Comparison of ENCODE assay signal across 30 mouse cellular contexts in genomic region chr7:110063731-110064130, GRCm38 (mm10). TPM values are rescaled to one million over a fixed set of nuclear protein-coding genes. Genes with fewer than 3 reads are reported as not detected.
DNase-seq lines count a peak whose midpoint lies in the region; ATAC-seq and TF ChIP-seq lines count a peak whose summit lies in the region.
"Had no signal": no experiment of that assay in that cellular context is flagged by ENCODE, and none has a peak within 500 bp of the region (broad histone marks: within the 10 kb centered on the region; RNA-seq: fewer than 3 reads in every experiment).

No protein-coding gene starts in this region.

- no peak overlapping the region for H3K4me3 ChIP-seq in liver, embryonic 14.5 days (ENCODE audit: insufficient read depth in 1 of 2, low read depth in 2 of 2, low read length in 2 of 2)
- no peak overlapping the region for H3K4me3 ChIP-seq in thymus, adult 2 months (ENCODE audit: control insufficient read depth, insufficient read depth, low read length)
- H3K4me3 ChIP-seq: embryonic facial prominence, embryonic 13.5 days; heart, embryonic 15.5 days; hindbrain, embryonic 13.5 days; lung, embryonic 15.5 days; neural tube, embryonic 15.5 days had no signal

- H3K27ac ChIP-seq in liver, embryonic 14.5 days: no peak overlapping the region
- H3K27ac ChIP-seq in thymus, adult 2 months (ENCODE audit: control insufficient read depth, insufficient read depth, low read length): no peak overlapping the region
- H3K27ac ChIP-seq: kidney, postnatal 0 days; lung, embryonic 15.5 days had no signal

- WGBS in liver, embryonic 14.5 days (ENCODE audit: insufficient replicate concordance): 78% methylated on average over 9 of the region's 9 CpGs
- 98% methylated on average over 9 of the region's 9 CpGs for WGBS in thymus, adult 2 months

- ATAC-seq in liver, embryonic 14.5 days (ENCODE audit: insufficient read depth): no peak
- ATAC-seq in frontal cortex, adult (ENCODE audit: low TSS enrichment): no peak
- ATAC-seq: activated CD4-positive, CD25-positive, alpha-beta regulatory T cell, adult 4 months; forebrain, embryonic 15.5 days; intestine, embryonic 16.5 days had no signal

- TF ChIP-seq POLR2A in thymus, adult 2 months (IDR thresholded peaks at IDR 0.05; ENCODE audit: control insufficient read depth, extremely low read depth, insufficient read depth, low read length, poor library complexity): no peak

- H3K9ac ChIP-seq in liver, embryonic 14.5 days (replicated peaks): no peak overlapping the region
- H3K9ac ChIP-seq: embryonic facial prominence, embryonic 13.5 days; forebrain, embryonic 15.5 days; heart, embryonic 15.5 days; limb, embryonic 15.5 days; neural tube, embryonic 15.5 days had no signal

- TF ChIP-seq CTCF in liver, embryonic 14.5 days (IDR thresholded peaks at IDR 0.05; ENCODE audit: low read depth): no peak
- no peak for TF ChIP-seq CTCF in thymus, adult 2 months (IDR thresholded peaks at IDR 0.05; ENCODE audit: borderline replicate concordance, control insufficient read depth, extremely low read depth, insufficient read depth, low read length, poor library complexity)

- H3K9me3 ChIP-seq in liver, embryonic 14.5 days (ENCODE audit: control insufficient read depth, low read length): no peaks in the 10 kb centered on the region
- H3K9me3 ChIP-seq: embryonic facial prominence, embryonic 13.5 days; forebrain, embryonic 10.5 days; forebrain, embryonic 15.5 days; heart, embryonic 15.5 days; hindbrain, embryonic 13.5 days; limb, embryonic 10.5 days; limb, embryonic 15.5 days; lung, embryonic 15.5 days; neural tube, embryonic 15.5 days had no signal

- intact Hi-C loops in heart, postnatal 10 days (cut with DNase I): loop anchor here (2.0 to 5.0 kb wide), 2 partner anchors 59 to 76 kb away; partner anchors contain the start of genes Tmem41b and Wee1

- peaks cover under 1% of the 10 kb centered on the region for H3K36me3 ChIP-seq in liver, embryonic 14.5 days (replicated peaks; ENCODE audit: control insufficient read depth, insufficient read depth, low read depth)
- 0 out of 2 replicates have a peak, but pooled peaks cover 7% of the 10 kb centered on the region for H3K36me3 ChIP-seq in thymus, adult 2 months (ENCODE audit: control insufficient read depth, insufficient read depth, low read length)

- peak overlapping the region; percentile 71 for H3K4me2 ChIP-seq in liver, embryonic 14.5 days (ENCODE audit: low read depth)
- H3K4me2 ChIP-seq: limb, embryonic 15.5 days; neural tube, embryonic 15.5 days had no signal

- peak; percentile 28 for DNase-seq in cerebellum, adult 11-12 months
- no peak for DNase-seq in cerebellum, postnatal 14 days
- peak; percentile 88 for DNase-seq in heart, adult 11 months
- DNase-seq in heart, postnatal 10 days: no peak
- DNase-seq in CD4-positive helper T cell, adult 2 months (ENCODE audit: low read depth, low spot score): peak; percentile 9
- DNase-seq in liver, embryonic 14.5 days (ENCODE audit: low read depth in 3 of 3, low spot score in 3 of 3): no peak
- DNase-seq in thymus, adult 2 months: no peak
- DNase-seq: adrenal gland, adult 2 months; adrenal gland, postnatal 36 days; gastrocnemius, postnatal 10 days; heart, postnatal 4 days; kidney, adult 8-10 months; kidney, postnatal 4 days; lung, postnatal 36 days; midbrain, embryonic 14.5 days; right cerebral cortex, postnatal 25 days; thymus, postnatal 25 days had no signal

- H3K27me3 ChIP-seq in liver, embryonic 14.5 days (ENCODE audit: control insufficient read depth, insufficient read depth, low read length): no peaks in the 10 kb centered on the region
- H3K27me3 ChIP-seq in thymus, adult 2 months (ENCODE audit: control insufficient read depth, insufficient read depth, low read length): no peaks in the 10 kb centered on the region
- H3K27me3 ChIP-seq: embryonic facial prominence, embryonic 13.5 days; forebrain, embryonic 15.5 days; heart, embryonic 15.5 days; hindbrain, embryonic 13.5 days; limb, embryonic 15.5 days; lung, embryonic 15.5 days; neural tube, embryonic 15.5 days had no signal

- no peak for TF ChIP-seq EP300 in liver, embryonic 14.5 days (IDR thresholded peaks at IDR 0.05; ENCODE audit: low read depth)

- peaks cover 16 to 21% of the 10 kb centered on the region in 2 experiments for H3K4me1 ChIP-seq in liver, embryonic 14.5 days (replicated peaks; ENCODE audit: control insufficient read depth in 2 of 2, insufficient read depth in 2 of 2, low read length in 1 of 2)
- H3K4me1 ChIP-seq in thymus, adult 2 months (replicated peaks; ENCODE audit: control insufficient read depth, insufficient read depth, low read length): 0 out of 2 replicates have a peak, but pooled peaks cover 2% of the 10 kb centered on the region

RNA-seq across cellular contexts. Expression of gene Zfp143, which starts 2.7 kb away (rescaled TPM):
- 10 to 100 TPM; 11.0 to 12.3 TPM for total RNA-seq in heart, postnatal 10 days (2021)
- 6.8 and 8.2 TPM in 2 replicates for polyA plus RNA-seq in liver, embryonic 14.5 days (2012; rRNA removed)
- polyA plus RNA-seq in liver, embryonic 14.5 days (2014; fragmentation: Nextera tagmentation; extraction: Ambion mirVana): 8.6 and 9.3 TPM in 2 replicates
- polyA plus RNA-seq in thymus, adult 2 months (2012; rRNA removed): 31.5 and 35.0 TPM in 2 replicates

RNA-seq across cellular contexts. Expression of gene Ipo7, which starts 45.7 kb away (rescaled TPM):
- total RNA-seq in heart, postnatal 10 days (2021): 10 to 100 TPM; 89.1 to 98.3 TPM
- polyA plus RNA-seq in liver, embryonic 14.5 days (2012; rRNA removed): 13.6 and 22.2 TPM in 2 replicates
- 9.1 and 10.2 TPM in 2 replicates for polyA plus RNA-seq in liver, embryonic 14.5 days (2014; fragmentation: Nextera tagmentation; extraction: Ambion mirVana)
- 25.6 and 38.0 TPM in 2 replicates for polyA plus RNA-seq in thymus, adult 2 months (2012; rRNA removed)

RNA-seq across cellular contexts. Expression of gene Wee1, which starts 58.1 kb away (rescaled TPM):
- total RNA-seq in heart, postnatal 10 days (2021): 10 to 100 TPM; 20.5 to 30.7 TPM
- polyA plus RNA-seq in liver, embryonic 14.5 days (2012; rRNA removed): 7.1 and 8.8 TPM in 2 replicates
- polyA plus RNA-seq in liver, embryonic 14.5 days (2014; fragmentation: Nextera tagmentation; extraction: Ambion mirVana): 8.1 and 9.4 TPM in 2 replicates
- polyA plus RNA-seq in thymus, adult 2 months (2012; rRNA removed): 13.0 and 32.6 TPM in 2 replicates

Comparison
In these comparisons a context has a peak if more than half of its experiments do, and no peak if none do; other contexts are left out.
1. DNase-seq: peak in cerebellum, adult 11-12 months (single experiment), heart, adult 11 months (single experiment) and CD4-positive helper T cell, adult 2 months (single experiment); none in cerebellum, postnatal 14 days (0 of 2), heart, postnatal 10 days (0 of 2), liver, embryonic 14.5 days (0 of 3) and thymus, adult 2 months (single experiment).